9 mouse cellular contexts compared by ENCODE assay signal in genomic region chr17:34313393-34313792, GRCm38 (mm10). TPM values are rescaled to one million over a fixed set of nuclear protein-coding genes. Genes with fewer than 3 reads are reported as not detected.
DNase-seq lines count a peak whose midpoint lies in the region; ATAC-seq and TF ChIP-seq lines count a peak whose summit lies in the region.
"Had no signal": no experiment of that assay in that cellular context is flagged by ENCODE, and none has a peak within 500 bp of the region (broad histone marks: within the 10 kb centered on the region; RNA-seq: fewer than 3 reads in every experiment).

No protein-coding gene starts in this region.

- WGBS in hindbrain, embryonic 11.5 days = 31% methylated on average over 3 of the region's 3 CpGs
- 45% methylated on average over 3 of the region's 3 CpGs for WGBS in hindbrain, embryonic 12.5 days

- H3K27me3 ChIP-seq in hindbrain, embryonic 11.5 days (ENCODE audit: control insufficient read depth, insufficient read depth, low read length) = no peaks in the 10 kb centered on the region
- no peaks in the 10 kb centered on the region for H3K27me3 ChIP-seq in hindbrain, embryonic 12.5 days

- H3K4me2 ChIP-seq in hindbrain, embryonic 11.5 days (replicated peaks; ENCODE audit: low read depth, low read length) = no peak overlapping the region
- no peak overlapping the region for H3K4me2 ChIP-seq in hindbrain, embryonic 12.5 days (replicated peaks)

- intact Hi-C loops in left cerebral cortex, postnatal 14 days (cut with DNase I) = loop anchor here (2.0 to 5.0 kb wide), 2 partner anchors 34 to 63 kb away; no protein-coding TSS in a partner anchor

- H3K4me1 ChIP-seq in hindbrain, embryonic 11.5 days (replicated peaks; ENCODE audit: control insufficient read depth, insufficient read depth, low read length) = 0 out of 2 replicates have a peak, but pooled peaks cover 2% of the 10 kb centered on the region
- H3K4me1 ChIP-seq in hindbrain, embryonic 12.5 days = peaks cover 3% of the 10 kb centered on the region; the same call in 1 of the 2 replicates
- H3K4me1 ChIP-seq in embryonic fibroblast, embryonic 13.5 days (ENCODE audit: control insufficient read depth, insufficient read depth, low read length) = no peaks in the 10 kb centered on the region

- no peak overlapping the region for H3K27ac ChIP-seq in hindbrain, embryonic 11.5 days (ENCODE audit: low read depth, low read length)
- H3K27ac ChIP-seq in hindbrain, embryonic 12.5 days = no peak overlapping the region
- H3K27ac ChIP-seq in embryonic fibroblast, embryonic 13.5 days (ENCODE audit: insufficient read depth, low read length) = no peak overlapping the region

- TF ChIP-seq POLR2A in embryonic fibroblast, embryonic 13.5 days (IDR thresholded peaks at IDR 0.05; ENCODE audit: low read depth, low read length) = no peak

- H3K36me3 ChIP-seq in hindbrain, embryonic 11.5 days (ENCODE audit: control insufficient read depth, insufficient read depth, low read length) = no peaks in the 10 kb centered on the region
- H3K36me3 ChIP-seq in hindbrain, embryonic 12.5 days = no peaks in the 10 kb centered on the region

- peak; percentile 87 for DNase-seq in hindbrain, embryonic 11.5 days (ENCODE audit: low spot score)
- DNase-seq in adrenal gland, postnatal 4 days (ENCODE audit: low spot score in 2 of 2) = peak; percentile 41 to 49
- DNase-seq in left cerebral cortex, postnatal 14 days (ENCODE audit: low spot score in 2 of 2) = peak; percentile 81 to 84
- DNase-seq in telencephalon, adult 2 months (ENCODE audit: low read depth, low spot score) = peak; percentile 26

- TF ChIP-seq CTCF in embryonic fibroblast, embryonic 13.5 days (IDR thresholded peaks at IDR 0.05; ENCODE audit: borderline replicate concordance, insufficient read depth, low read length) = peak; percentile 98

- no peak for ATAC-seq in hindbrain, embryonic 11.5 days (ENCODE audit: low FRiP score)
- ATAC-seq in hindbrain, embryonic 12.5 days (ENCODE audit: low FRiP score) = no peak
- ATAC-seq in hematopoietic stem cell, adult 5-6 weeks (replicated peaks in 1 of 2; ENCODE audit: insufficient read depth in 1 of 2, low FRiP score in 2 of 2, low TSS enrichment in 1 of 2, low read depth in 1 of 2, poor library complexity in 2 of 2, severe bottlenecking in 2 of 2) = peak; percentile 79 to 81
- peak; percentile 78 for ATAC-seq in monocyte, adult 5-6 weeks (replicated peaks; ENCODE audit: insufficient number of reproducible peaks, low FRiP score, low TSS enrichment, poor library complexity, severe bottlenecking)

- no peak overlapping the region for H3K4me3 ChIP-seq in hindbrain, embryonic 11.5 days (ENCODE audit: low read depth, low read length)
- no peak overlapping the region for H3K4me3 ChIP-seq in hindbrain, embryonic 12.5 days
- no peak overlapping the region for H3K4me3 ChIP-seq in embryonic fibroblast, embryonic 13.5 days (ENCODE audit: insufficient read depth, low read length)
- H3K4me3 ChIP-seq: megakaryocyte, embryonic 14.5 days had no signal

- no peaks in the 10 kb centered on the region for H3K9me3 ChIP-seq in hindbrain, embryonic 11.5 days (ENCODE audit: control insufficient read depth, low read length)
- H3K9me3 ChIP-seq in hindbrain, embryonic 12.5 days (replicated peaks) = no peaks in the 10 kb centered on the region

- H3K9ac ChIP-seq in hindbrain, embryonic 11.5 days (ENCODE audit: low read depth, low read length) = no peak overlapping the region
- H3K9ac ChIP-seq in hindbrain, embryonic 12.5 days = no peak overlapping the region

RNA-seq across cellular contexts. Expression of gene H2-Eb1, which starts 7.7 kb away (rescaled TPM):
- polyA plus RNA-seq in hindbrain, embryonic 11.5 days (2014; fragmentation: Nextera tagmentation; extraction: Ambion mirVana) = 1.3 and 2.5 TPM in 2 replicates
- polyA plus RNA-seq in hindbrain, embryonic 12.5 days (2016; fragmentation: Nextera tagmentation; extraction: Ambion mirVana) = 1.5 and 1.7 TPM in 2 replicates
- total RNA-seq in adrenal gland, postnatal 4 days (2021) = 10 to 100 TPM in 1 of 2 experiments, 1 to 10 TPM in 1; 5.7 to 12.3 TPM
- not detected in 2 replicates for polyA plus RNA-seq in embryonic fibroblast, embryonic 13.5 days (2011; ENCODE audit: insufficient read length, low read depth, missing spikeins)
- total RNA-seq in hematopoietic stem cell, adult 5-6 weeks (2017) = 64.4 and 73.0 TPM in 2 replicates
- 1 to 10 TPM in 1 of 2 experiments, under 1 TPM in 1; 0.99 to 2.4 TPM for total RNA-seq in left cerebral cortex, postnatal 14 days (2021)
- total RNA-seq in monocyte, adult 5-6 weeks (2017) = 415 to 638 TPM (median 573 TPM) in 3 replicates

RNA-seq across cellular contexts. Expression of gene H2-Eb2, which starts 12.1 kb away (rescaled TPM):
- polyA plus RNA-seq in hindbrain, embryonic 11.5 days (2014; fragmentation: Nextera tagmentation; extraction: Ambion mirVana) = not detected in 2 replicates
- 0.06 TPM in 1 of 2 replicates, not detected in the other for polyA plus RNA-seq in hindbrain, embryonic 12.5 days (2016; fragmentation: Nextera tagmentation; extraction: Ambion mirVana)
- total RNA-seq in adrenal gland, postnatal 4 days (2021) = not detected
- not detected in 2 replicates for polyA plus RNA-seq in embryonic fibroblast, embryonic 13.5 days (2011; ENCODE audit: insufficient read length, low read depth, missing spikeins)
- 0.06 TPM in 1 of 2 replicates, not detected in the other for total RNA-seq in hematopoietic stem cell, adult 5-6 weeks (2017)
- not detected for total RNA-seq in left cerebral cortex, postnatal 14 days (2021)
- 4.9 to 11.5 TPM (median 8.6 TPM) in 3 replicates for total RNA-seq in monocyte, adult 5-6 weeks (2017)

RNA-seq across cellular contexts. Expression of gene H2-Aa, which starts 25.8 kb away (rescaled TPM):
- not detected in 2 replicates for polyA plus RNA-seq in hindbrain, embryonic 11.5 days (2014; fragmentation: Nextera tagmentation; extraction: Ambion mirVana)
- polyA plus RNA-seq in hindbrain, embryonic 12.5 days (2016; fragmentation: Nextera tagmentation; extraction: Ambion mirVana) = 0.19 TPM in 1 of 2 replicates, not detected in the other
- total RNA-seq in adrenal gland, postnatal 4 days (2021) = 10 to 100 TPM in 1 of 2 experiments, 1 to 10 TPM in 1; 9.1 to 15.9 TPM
- polyA plus RNA-seq in embryonic fibroblast, embryonic 13.5 days (2011; ENCODE audit: insufficient read length, low read depth, missing spikeins) = not detected in 2 replicates
- total RNA-seq in hematopoietic stem cell, adult 5-6 weeks (2017) = 66.5 and 77.4 TPM in 2 replicates
- total RNA-seq in left cerebral cortex, postnatal 14 days (2021) = 1 to 10 TPM; 1.6 to 1.7 TPM
- 387 to 602 TPM (median 587 TPM) in 3 replicates for total RNA-seq in monocyte, adult 5-6 weeks (2017)

RNA-seq across cellular contexts. Expression of gene Btnl2, which starts 41.2 kb away (rescaled TPM):
- polyA plus RNA-seq in hindbrain, embryonic 11.5 days (2014; fragmentation: Nextera tagmentation; extraction: Ambion mirVana) = 0.13 TPM in 1 of 2 replicates, not detected in the other
- not detected in 2 replicates for polyA plus RNA-seq in hindbrain, embryonic 12.5 days (2016; fragmentation: Nextera tagmentation; extraction: Ambion mirVana)
- under 1 TPM; 0.45 TPM for total RNA-seq in adrenal gland, postnatal 4 days (2021)
- polyA plus RNA-seq in embryonic fibroblast, embryonic 13.5 days (2011; ENCODE audit: insufficient read length, low read depth, missing spikeins) = not detected in 2 replicates
- total RNA-seq in hematopoietic stem cell, adult 5-6 weeks (2017) = not detected in 2 replicates
- under 1 TPM; 0.62 to 0.91 TPM for total RNA-seq in left cerebral cortex, postnatal 14 days (2021)
- 0.76 TPM in 1 of 3 replicates, not detected in the others for total RNA-seq in monocyte, adult 5-6 weeks (2017)

RNA-seq across cellular contexts. Expression of gene H2-Ab1, which starts 55.9 kb away (rescaled TPM):
- 2.4 and 3.1 TPM in 2 replicates for polyA plus RNA-seq in hindbrain, embryonic 11.5 days (2014; fragmentation: Nextera tagmentation; extraction: Ambion mirVana)
- polyA plus RNA-seq in hindbrain, embryonic 12.5 days (2016; fragmentation: Nextera tagmentation; extraction: Ambion mirVana) = 1.5 and 1.7 TPM in 2 replicates
- total RNA-seq in adrenal gland, postnatal 4 days (2021) = 10 to 100 TPM; 11.1 to 12.8 TPM
- polyA plus RNA-seq in embryonic fibroblast, embryonic 13.5 days (2011; ENCODE audit: insufficient read length, low read depth, missing spikeins) = not detected in 2 replicates
- total RNA-seq in hematopoietic stem cell, adult 5-6 weeks (2017) = 155 and 159 TPM in 2 replicates
- total RNA-seq in left cerebral cortex, postnatal 14 days (2021) = 1 to 10 TPM; 1.1 to 2.1 TPM
- 588 to 931 TPM (median 911 TPM) in 3 replicates for total RNA-seq in monocyte, adult 5-6 weeks (2017)

Comparison
In these comparisons a context has a peak if more than half of its experiments do, and no peak if none do; other contexts are left out.
1. ATAC-seq: peak in hematopoietic stem cell, adult 5-6 weeks (2 of 2) and monocyte, adult 5-6 weeks (single experiment); none in hindbrain, embryonic 11.5 days (single experiment) and hindbrain, embryonic 12.5 days (single experiment).
2. DNase-seq: peak in every context shown above with its lines; median percentile 87 in hindbrain, embryonic 11.5 days; 82 in left cerebral cortex, postnatal 14 days; 45 in adrenal gland, postnatal 4 days; 26 in telencephalon, adult 2 months.